Mouse (Mus musculus): Measurements from ENCODE around the gene Gucy2d. TPM values are rescaled to one million over a fixed set of nuclear protein-coding genes. Genes with fewer than 3 reads are reported as not detected.
A peak's percentile ranks its signal among the peaks of the same experiment; 100 is the strongest.

The Gucy2d gene
- polyA plus RNA-seq, 1 experiment from 2014 or later, result 0.22 TPM

DNA sequence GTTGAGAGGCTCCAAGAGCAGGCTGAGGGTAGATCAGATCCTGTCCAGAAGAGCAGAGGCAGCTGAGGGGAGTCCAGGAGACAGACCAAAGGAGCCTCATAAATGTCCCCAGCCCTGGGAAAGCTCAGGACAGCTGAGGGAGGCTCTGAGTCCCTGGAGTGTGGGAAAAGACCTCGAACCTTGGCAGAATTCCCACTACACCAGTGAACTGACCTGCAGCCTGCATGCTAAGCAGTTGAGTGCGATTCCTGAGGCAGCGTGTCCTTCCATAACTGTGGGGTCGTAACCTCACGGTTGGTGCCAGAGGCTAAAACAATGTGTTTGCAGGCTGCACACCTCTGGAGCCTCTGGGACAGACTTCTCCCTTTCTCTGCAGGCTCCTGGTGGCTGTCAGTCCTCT, 20.9 kb upstream of the Gucy2d start:
- ATAC-seq (ENCODE audit: low FRiP score), result no peak
- H3K9ac ChIP-seq, result no peak overlapping the region
- no peak overlapping the region for H3K4me2 ChIP-seq (replicated peaks)
- H3K9me3 ChIP-seq (replicated peaks), result no peaks in the 10 kb centered on the region
- H3K27ac ChIP-seq, result no peak overlapping the region
- no peaks in the 10 kb centered on the region for H3K27me3 ChIP-seq
- H3K4me3 ChIP-seq, result no peak overlapping the region
- no peaks in the 10 kb centered on the region for H3K36me3 ChIP-seq
- peaks cover 13% of the 10 kb centered on the region for H3K4me1 ChIP-seq
- 45% methylated on average over 5 of the region's 5 CpGs for WGBS

DNA sequence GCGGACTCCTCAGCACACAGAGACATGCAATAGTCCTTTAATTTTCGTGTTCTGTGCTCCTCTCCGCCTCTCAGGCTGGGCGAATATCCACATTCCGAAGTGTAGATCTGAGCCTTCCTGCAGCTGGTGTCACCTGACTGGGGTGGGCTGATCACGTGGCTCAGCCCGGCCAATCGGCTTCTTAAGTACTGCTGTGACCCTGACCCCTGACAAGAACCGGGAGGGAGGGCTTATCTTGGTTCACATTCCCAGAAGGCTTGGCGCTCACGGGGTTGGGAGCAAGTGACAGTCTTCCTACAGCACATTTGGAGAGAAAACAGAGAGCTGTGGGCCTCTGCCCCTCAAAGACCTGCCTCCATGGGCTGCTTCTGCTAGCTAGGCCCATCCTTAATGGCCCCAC, 16.7 kb upstream of the Gucy2d start:
- H3K9ac ChIP-seq, result no peak overlapping the region
- H3K27me3 ChIP-seq, result no peaks in the 10 kb centered on the region
- H3K4me3 ChIP-seq, result no peak overlapping the region
- WGBS, result 70% methylated on average over 11 of the region's 11 CpGs
- no peaks in the 10 kb centered on the region for H3K9me3 ChIP-seq (replicated peaks)
- H3K27ac ChIP-seq, result no peak overlapping the region
- no peak overlapping the region for H3K4me2 ChIP-seq (replicated peaks)
- H3K36me3 ChIP-seq, result no peaks in the 10 kb centered on the region
- ATAC-seq (ENCODE audit: low FRiP score), result no peak
- peaks cover 13% of the 10 kb centered on the region for H3K4me1 ChIP-seq

DNA sequence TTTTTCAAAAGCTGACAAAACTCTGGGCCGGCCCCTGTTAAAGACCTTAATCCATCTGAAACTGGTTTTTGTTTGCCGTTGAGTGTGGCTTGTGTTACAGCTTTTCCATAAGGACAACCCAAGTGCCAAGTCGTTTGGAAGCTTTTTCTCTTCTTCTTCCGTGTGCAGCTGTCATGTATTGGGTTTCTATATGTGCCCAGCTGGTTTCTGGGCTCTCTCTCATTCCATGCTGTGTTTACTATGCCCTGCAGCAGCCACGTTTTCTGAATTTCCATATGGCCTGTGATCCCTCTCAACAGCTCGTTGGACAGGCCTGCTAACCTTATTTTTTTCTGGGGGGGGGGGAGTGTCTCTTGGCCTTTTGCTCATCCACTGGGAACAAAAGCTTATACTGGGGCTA, 15.8 kb upstream of the Gucy2d start:
- Histone ChIP-seq H3K36me3 (no peaks in the 10 kb centered on the region), H3K9me3 (replicated peaks) (no peaks in the 10 kb centered on the region), H3K4me2 (replicated peaks) (no peak overlapping the region), H3K27me3 (no peaks in the 10 kb centered on the region), H3K27ac (no peak overlapping the region), H3K9ac (no peak overlapping the region), H3K4me3 (no peak overlapping the region), H3K4me1 (peaks cover 9% of the 10 kb centered on the region)
- WGBS, result 61% methylated on average over 6 of the region's 6 CpGs
- no peak for ATAC-seq (ENCODE audit: low FRiP score)

DNA sequence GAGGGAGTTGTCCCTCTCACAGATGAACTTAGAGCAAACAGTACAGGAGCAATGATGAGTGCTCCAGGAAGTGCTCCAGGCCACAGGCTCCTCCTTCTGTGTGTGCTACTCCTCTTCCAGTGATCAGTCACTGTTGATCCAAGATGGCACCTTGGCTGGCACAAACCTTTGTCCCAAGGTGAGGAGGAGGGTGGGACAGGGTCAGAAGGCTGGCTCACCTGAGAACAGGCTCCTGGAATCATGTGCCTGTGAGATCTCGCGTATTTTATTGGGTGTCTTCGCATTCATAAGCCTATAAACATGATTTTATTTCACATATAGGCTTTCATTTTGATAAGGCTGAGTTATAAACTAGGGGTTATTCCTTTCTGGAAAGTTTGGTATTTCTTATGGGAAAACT, 14.7 kb upstream of the Gucy2d start:
- Histone ChIP-seq H3K27me3 (no peaks in the 10 kb centered on the region), H3K4me1 (peaks cover 3% of the 10 kb centered on the region; the same call in 1 of the 2 replicates), H3K9ac (no peak overlapping the region), H3K9me3 (replicated peaks) (no peaks in the 10 kb centered on the region), H3K4me2 (replicated peaks) (no peak overlapping the region), H3K27ac (no peak overlapping the region), H3K36me3 (no peaks in the 10 kb centered on the region), H3K4me3 (no peak overlapping the region)
- WGBS, result 93% methylated on average over 3 of the region's 3 CpGs
- ATAC-seq (ENCODE audit: low FRiP score), result no peak

DNA sequence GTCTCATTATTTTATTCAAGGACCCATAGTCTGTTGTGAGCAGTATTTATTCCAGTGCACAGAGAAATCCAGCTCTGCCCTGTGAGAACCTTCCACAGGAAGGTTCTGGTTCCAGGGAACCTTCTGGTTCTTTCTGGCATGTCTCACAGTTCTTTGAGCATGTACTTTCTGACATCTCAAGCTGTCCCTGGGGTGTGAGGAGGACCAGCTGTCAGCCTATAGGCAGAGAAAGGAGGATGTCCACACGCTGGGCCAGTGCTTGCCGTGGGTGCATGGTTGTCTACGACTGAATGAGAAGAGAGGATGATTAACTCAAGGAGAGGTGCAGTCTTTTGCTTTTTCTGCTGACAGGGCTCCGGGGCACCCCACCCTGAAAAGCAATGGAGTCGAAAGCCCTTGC, 13.6 kb upstream of the Gucy2d start:
- Histone ChIP-seq H3K4me1 (peaks cover 3% of the 10 kb centered on the region; the same call in 1 of the 2 replicates), H3K27me3 (no peaks in the 10 kb centered on the region), H3K9me3 (replicated peaks) (no peaks in the 10 kb centered on the region), H3K9ac (no peak overlapping the region), H3K4me3 (no peak overlapping the region), H3K27ac (no peak overlapping the region), H3K36me3 (no peaks in the 10 kb centered on the region), H3K4me2 (replicated peaks) (no peak overlapping the region)
- 83% methylated on average over 5 of the region's 5 CpGs for WGBS
- no peak for ATAC-seq (ENCODE audit: low FRiP score)

DNA sequence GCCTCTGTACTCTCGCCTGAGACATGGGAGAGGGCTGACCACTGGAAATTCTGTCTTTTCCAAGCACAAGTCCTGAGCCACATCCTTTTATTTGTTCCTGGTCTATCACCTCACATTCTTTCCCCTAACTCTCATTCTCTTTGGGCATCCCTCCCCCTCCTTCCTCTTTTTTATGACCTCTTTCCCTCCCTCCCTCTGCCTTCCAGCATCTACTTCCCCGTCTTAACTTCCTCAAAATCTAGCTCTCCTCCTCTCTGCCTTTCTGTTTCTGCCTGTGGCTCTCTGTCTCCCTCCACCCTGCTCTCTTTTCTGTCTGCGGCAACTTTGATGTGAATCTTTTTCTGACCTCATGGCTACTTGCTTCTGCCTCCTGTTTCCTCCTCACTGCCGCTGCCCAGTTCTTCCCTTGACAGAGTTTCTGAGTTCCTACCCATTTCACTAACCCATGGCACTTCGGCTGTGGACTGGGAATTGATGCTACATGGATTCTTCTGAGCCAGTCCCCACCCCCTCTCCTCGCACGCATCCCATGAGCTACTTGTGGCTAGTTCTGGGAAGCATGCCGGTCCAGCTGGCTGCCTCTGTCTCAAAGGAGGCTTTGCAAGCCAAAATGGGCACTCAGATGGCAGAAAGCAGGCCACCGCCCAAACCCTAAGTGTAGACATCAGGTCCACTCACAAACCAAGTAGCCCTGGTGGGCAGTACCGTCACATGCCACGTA, 12.9 kb upstream of the Gucy2d start:
- no peak overlapping the region for H3K4me2 ChIP-seq (replicated peaks)
- H3K36me3 ChIP-seq, result no peaks in the 10 kb centered on the region
- no peaks in the 10 kb centered on the region for H3K27me3 ChIP-seq
- no peak overlapping the region for H3K4me3 ChIP-seq
- no peak overlapping the region for H3K27ac ChIP-seq
- no peaks in the 10 kb centered on the region for H3K9me3 ChIP-seq (replicated peaks)
- H3K4me1 ChIP-seq, result peaks cover 3% of the 10 kb centered on the region; the same call in 1 of the 2 replicates
- H3K9ac ChIP-seq, result no peak overlapping the region
- 77% methylated on average over 11 of the region's 11 CpGs for WGBS
- ATAC-seq (ENCODE audit: low FRiP score), result no peak

DNA sequence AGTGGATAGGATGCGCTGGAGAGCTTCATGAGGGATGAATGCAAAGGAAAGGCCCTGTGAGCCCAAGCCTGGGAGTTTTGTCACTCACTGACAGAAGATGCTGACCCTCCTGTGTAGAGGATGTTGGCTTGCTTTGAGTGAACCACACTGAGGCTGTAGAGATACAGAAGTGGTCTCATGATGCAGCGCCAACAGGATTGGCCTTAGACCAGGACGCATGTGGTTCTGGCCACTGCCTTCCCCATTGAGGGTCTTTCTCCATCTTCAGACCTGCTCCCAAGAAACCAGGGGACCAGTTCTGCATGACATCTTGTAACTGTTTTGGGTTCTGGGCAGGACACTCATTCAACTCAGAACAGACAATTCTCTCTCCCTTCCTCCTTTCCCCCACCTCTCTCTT, 10.6 kb upstream of the Gucy2d start:
- no peaks in the 10 kb centered on the region for H3K36me3 ChIP-seq
- H3K4me3 ChIP-seq, result no peak overlapping the region
- H3K9me3 ChIP-seq (replicated peaks), result no peaks in the 10 kb centered on the region
- no peak overlapping the region for H3K9ac ChIP-seq
- WGBS, result 97% methylated on average over 3 of the region's 3 CpGs
- H3K4me2 ChIP-seq (replicated peaks), result no peak overlapping the region
- H3K27me3 ChIP-seq, result no peaks in the 10 kb centered on the region
- H3K27ac ChIP-seq, result no peak overlapping the region
- ATAC-seq (ENCODE audit: low FRiP score), result no peak
- no peaks in the 10 kb centered on the region for H3K4me1 ChIP-seq

DNA sequence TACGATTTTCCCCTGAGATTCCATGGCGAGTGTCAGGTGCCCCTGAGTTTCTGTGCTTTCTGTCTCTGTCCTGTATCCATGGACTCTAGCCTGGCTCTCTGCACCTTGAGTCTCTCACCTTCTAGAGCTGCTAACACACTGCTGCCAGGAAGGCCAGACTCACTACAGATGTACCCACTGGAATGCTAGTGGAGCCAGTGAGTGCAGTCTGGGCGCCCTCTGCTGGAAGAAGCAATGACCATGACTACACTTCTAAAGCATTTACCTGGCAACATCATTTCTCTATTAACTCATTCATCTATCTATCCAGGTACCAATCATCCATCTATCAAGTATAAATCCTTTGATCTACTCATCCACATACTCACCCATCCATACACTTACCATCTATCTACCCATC, 9.4 kb upstream of the Gucy2d start:
- no peaks in the 10 kb centered on the region for H3K9me3 ChIP-seq (replicated peaks)
- no peaks in the 10 kb centered on the region for H3K36me3 ChIP-seq
- no peaks in the 10 kb centered on the region for H3K4me1 ChIP-seq
- no peak overlapping the region for H3K4me3 ChIP-seq
- H3K4me2 ChIP-seq (replicated peaks), result no peak overlapping the region
- H3K9ac ChIP-seq, result no peak overlapping the region
- ATAC-seq (ENCODE audit: low FRiP score), result peak; percentile 56; the same call in 1 of the 2 replicates
- no peaks in the 10 kb centered on the region for H3K27me3 ChIP-seq
- WGBS, result 35% methylated on average over 3 of the region's 3 CpGs
- H3K27ac ChIP-seq, result no peak overlapping the region

DNA sequence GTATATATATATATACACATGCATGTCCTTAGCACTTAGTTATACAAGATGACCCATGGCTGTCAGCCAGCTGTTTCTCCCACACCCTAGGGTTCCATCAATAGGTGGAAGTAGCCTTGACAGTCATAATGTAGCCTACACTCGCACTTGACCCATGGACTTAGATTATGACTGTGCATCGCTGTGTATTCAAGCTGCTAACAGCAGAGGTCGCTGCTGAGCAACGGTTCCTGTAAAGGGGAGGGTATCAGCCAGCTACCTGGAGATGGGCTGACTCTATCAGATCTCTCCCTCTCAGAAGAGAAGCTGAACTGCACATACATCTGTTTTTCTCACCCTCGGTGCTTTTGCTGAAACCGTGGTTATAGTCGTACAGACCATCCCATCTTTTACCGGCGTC, 2.6 kb upstream of the Gucy2d start:
- Histone ChIP-seq H3K27ac (no peak overlapping the region), H3K4me2 (replicated peaks) (no peak overlapping the region), H3K9ac (no peak overlapping the region), H3K4me1 (no peaks in the 10 kb centered on the region), H3K4me3 (no peak overlapping the region), H3K9me3 (replicated peaks) (no peaks in the 10 kb centered on the region), H3K27me3 (no peaks in the 10 kb centered on the region), H3K36me3 (no peaks in the 10 kb centered on the region)
- 32% methylated on average over 9 of the region's 9 CpGs for WGBS
- ATAC-seq (ENCODE audit: low FRiP score), result no peak

DNA sequence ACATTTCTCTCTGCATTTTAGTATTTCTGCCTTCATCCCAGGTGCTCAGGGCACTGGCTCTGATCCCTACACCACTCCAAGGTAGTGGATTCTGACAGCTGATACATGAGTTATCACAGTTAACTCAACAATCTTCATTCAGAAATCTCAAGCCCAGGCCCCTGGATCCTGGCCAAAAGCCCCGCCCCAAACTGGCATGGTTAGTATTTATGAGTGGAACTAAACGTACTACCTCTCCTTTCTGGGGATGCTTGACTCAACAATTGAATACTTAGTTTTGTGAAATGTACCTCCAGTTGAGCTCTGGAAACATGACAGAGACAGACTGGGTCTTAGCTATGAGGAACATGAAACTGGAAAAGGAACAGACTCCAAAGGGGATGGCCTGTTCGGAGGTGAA, 6.7 kb downstream of the Gucy2d start:
- H3K4me2 ChIP-seq (replicated peaks), result no peak overlapping the region
- H3K27ac ChIP-seq, result no peak overlapping the region
- no peaks in the 10 kb centered on the region for H3K36me3 ChIP-seq
- no peaks in the 10 kb centered on the region for H3K9me3 ChIP-seq (replicated peaks)
- no peaks in the 10 kb centered on the region for H3K27me3 ChIP-seq
- no peak overlapping the region for H3K4me3 ChIP-seq
- ATAC-seq (ENCODE audit: low FRiP score), result no peak
- no peak overlapping the region for H3K9ac ChIP-seq
- WGBS, result 79% methylated on average over 3 of the region's 3 CpGs
- no peaks in the 10 kb centered on the region for H3K4me1 ChIP-seq

DNA sequence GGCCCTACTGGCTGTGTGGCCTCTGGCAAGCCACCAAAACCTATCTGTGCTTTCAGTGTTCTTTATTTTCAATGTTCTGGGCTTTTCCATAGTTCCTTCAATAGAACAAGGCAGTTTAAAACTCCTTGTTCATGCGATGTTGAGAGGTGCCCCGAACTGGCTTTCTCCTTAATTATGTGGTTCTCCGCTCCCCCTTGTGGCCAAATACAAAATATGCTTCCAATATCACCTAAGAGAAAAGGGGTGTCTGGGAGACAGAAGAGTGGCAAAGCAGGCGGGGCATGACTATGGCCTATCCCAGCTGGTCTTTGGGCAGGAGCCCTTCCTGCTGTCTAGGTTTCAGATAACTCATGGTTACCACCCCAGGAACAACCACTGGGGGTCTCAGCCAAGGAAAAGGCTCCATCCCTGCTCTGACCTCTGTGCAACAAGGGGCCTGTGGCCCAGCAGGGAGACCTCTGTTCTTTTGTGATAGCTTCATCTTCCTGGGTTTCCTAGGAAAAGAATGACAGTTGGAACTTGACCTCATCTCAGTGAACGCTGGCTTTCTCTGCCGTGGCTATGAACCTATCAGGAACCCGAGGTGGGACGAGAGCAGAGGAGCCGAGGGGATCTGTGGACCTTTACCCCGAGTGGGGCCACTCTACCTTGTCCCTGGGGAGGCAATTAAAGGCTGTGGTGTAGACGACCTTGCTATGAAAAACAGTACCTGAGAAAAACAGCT, 7.5 kb downstream of the Gucy2d start:
- no peak overlapping the region for H3K9ac ChIP-seq
- no peak overlapping the region for H3K4me3 ChIP-seq
- H3K36me3 ChIP-seq, result no peaks in the 10 kb centered on the region
- no peaks in the 10 kb centered on the region for H3K4me1 ChIP-seq
- ATAC-seq (ENCODE audit: low FRiP score), result no peak
- H3K27ac ChIP-seq, result no peak overlapping the region
- H3K9me3 ChIP-seq (replicated peaks), result no peaks in the 10 kb centered on the region
- 61% methylated on average over 11 of the region's 11 CpGs for WGBS
- H3K27me3 ChIP-seq, result no peaks in the 10 kb centered on the region
- H3K4me2 ChIP-seq (replicated peaks), result no peak overlapping the region

DNA sequence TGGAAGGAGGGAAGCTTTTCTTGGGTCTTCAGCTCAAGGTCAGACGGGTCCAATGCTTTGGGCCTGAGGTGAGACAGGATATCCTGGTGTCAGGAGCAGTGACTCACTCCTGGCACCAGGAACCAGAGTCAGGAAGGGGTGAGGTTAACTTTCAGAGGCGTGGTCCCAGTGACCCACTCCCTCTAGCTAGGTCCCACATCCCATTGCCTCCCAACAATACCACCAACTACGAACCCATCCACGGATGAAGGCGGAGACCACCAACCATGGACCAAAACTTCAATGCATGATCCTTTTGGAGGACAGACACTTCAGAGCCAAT, 8.1 kb downstream of the Gucy2d start:
- Histone ChIP-seq H3K9me3 (replicated peaks) (no peaks in the 10 kb centered on the region), H3K4me2 (replicated peaks) (no peak overlapping the region), H3K27me3 (no peaks in the 10 kb centered on the region), H3K4me1 (no peaks in the 10 kb centered on the region), H3K27ac (no peak overlapping the region), H3K4me3 (no peak overlapping the region), H3K36me3 (no peaks in the 10 kb centered on the region), H3K9ac (no peak overlapping the region)
- ATAC-seq (ENCODE audit: low FRiP score), result no peak
- 94% methylated on average over 5 of the region's 5 CpGs for WGBS

DNA sequence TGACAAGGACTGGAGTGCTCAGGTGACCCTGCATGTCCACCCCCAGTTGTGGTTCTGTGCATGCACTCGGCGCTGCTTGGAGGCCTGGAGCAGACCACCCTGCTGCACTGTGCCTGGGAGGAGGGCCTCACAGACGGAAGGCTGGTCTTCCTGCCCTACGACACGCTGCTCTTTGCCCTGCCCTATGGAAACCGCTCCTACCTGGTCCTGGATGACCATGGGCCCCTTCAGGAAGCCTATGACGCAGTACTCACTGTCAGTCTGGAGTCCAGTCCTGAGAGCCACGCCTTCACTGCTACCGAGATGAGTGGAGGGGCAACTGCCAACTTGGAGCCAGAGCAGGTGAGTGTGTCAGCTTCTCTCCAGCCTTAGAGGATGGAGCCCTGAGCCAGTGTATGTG, 9.5 kb downstream of the Gucy2d start:
- H3K4me3 ChIP-seq, result no peak overlapping the region

More for the DNA sequence above, 9.5 kb downstream of the Gucy2d start:
- Histone ChIP-seq H3K27me3 (no peaks in the 10 kb centered on the region), H3K36me3 (no peaks in the 10 kb centered on the region), H3K9ac (no peak overlapping the region), H3K27ac (no peak overlapping the region), H3K9me3 (replicated peaks) (no peaks in the 10 kb centered on the region), H3K4me1 (no peaks in the 10 kb centered on the region), H3K4me2 (replicated peaks) (no peak overlapping the region)
- ATAC-seq (ENCODE audit: low FRiP score), result no peak
- WGBS, result 89% methylated on average over 9 of the region's 9 CpGs
